Mouse (Mus musculus) forelimb bud, embryonic 11.5 days (tissue): ENCODE measurements around the gene Topbp1.
A peak's percentile ranks its signal among the peaks of the same experiment; 100 is the strongest.

Experiments
- DNase-seq: peaks from one replicate; pipeline ENCODE4 v3.0.0-alpha.2; 2012; ENCODE audit warnings: low read depth, low spot score

Gene Topbp1

GRCm38 (mm10) chr9:103304927-103305326, at the start of gene Topbp1, which contains the start of gene 1300017J02Rik:
Gene Topbp1 (plus strand): TSS chr9:103305215.
Gene 1300017J02Rik (minus strand): TSS chr9:103305082.
- peak; percentile 96 for DNase-seq

- DNase-seq, result no peak
Measured at GRCm38 (mm10) chr9:103265778-103266177, 39.2 kb upstream of the Topbp1 start.

- DNase-seq, result no peak
Measured at GRCm38 (mm10) chr9:103271104-103271503, 33.9 kb upstream of the Topbp1 start.

- DNase-seq, result no peak
Measured at GRCm38 (mm10) chr9:103274819-103275218, 30.2 kb upstream of the Topbp1 start.

- DNase-seq, result no peak
Measured at GRCm38 (mm10) chr9:103275676-103276075, 29.3 kb upstream of the Topbp1 start.

GRCm38 (mm10) chr9:103276876-103277275, 28.1 kb upstream of the Topbp1 start:
- DNase-seq, result no peak

GRCm38 (mm10) chr9:103286396-103286795, 18.6 kb upstream of the Topbp1 start:
- no peak for DNase-seq

- no peak for DNase-seq
Measured at GRCm38 (mm10) chr9:103286901-103287422, 18.1 kb upstream of the Topbp1 start.

GRCm38 (mm10) chr9:103287840-103288488, 17.1 kb upstream of the Topbp1 start:
- no peak for DNase-seq

- DNase-seq, result no peak
Measured at GRCm38 (mm10) chr9:103288489-103289180, 16.4 kb upstream of the Topbp1 start.

- no peak for DNase-seq
Measured at GRCm38 (mm10) chr9:103294507-103294906, 10.5 kb upstream of the Topbp1 start.

- no peak for DNase-seq
Measured at GRCm38 (mm10) chr9:103301086-103301485, 3.9 kb upstream of the Topbp1 start.

- no peak for DNase-seq
Measured at GRCm38 (mm10) chr9:103302239-103302638, 2.8 kb upstream of the Topbp1 start.

GRCm38 (mm10) chr9:103302666-103303065, 2.3 kb upstream of the Topbp1 start:
- DNase-seq, result peak; percentile 59

- DNase-seq, result peak; percentile 49
Measured at GRCm38 (mm10) chr9:103305332-103306041, 472 bp downstream of the Topbp1 start.

- no peak for DNase-seq
Measured at GRCm38 (mm10) chr9:103309832-103310231, 4.8 kb downstream of the Topbp1 start.

- no peak for DNase-seq
Measured at GRCm38 (mm10) chr9:103324678-103325077, 19.7 kb downstream of the Topbp1 start.

- no peak for DNase-seq
Measured at GRCm38 (mm10) chr9:103326449-103326848, 21.4 kb downstream of the Topbp1 start.

GRCm38 (mm10) chr9:103332663-103333062, 27.6 kb downstream of the Topbp1 start:
- DNase-seq, result no peak

- DNase-seq, result no peak
Measured at GRCm38 (mm10) chr9:103336912-103337311, 31.9 kb downstream of the Topbp1 start.

GRCm38 (mm10) chr9:103347045-103347444, 42.0 kb downstream of the Topbp1 start:
- no peak for DNase-seq

GRCm38 (mm10) chr9:103347996-103348490, 43.0 kb downstream of the Topbp1 start:
- DNase-seq, result no peak
